Mouse (Mus musculus) MN1 (cell line): ENCODE results near the gene Them5.

ENCODE experiments used
- DNase-seq: peaks from one replicate; pipeline ENCODE4 v3.0.0-alpha.2; 2016; ENCODE audit warnings: low spot score

Gene Them5

GRCm38 (mm10) chr3:94341959-94342422, at the start of gene Them5:
Them5 (plus strand) TSS chr3:94342099.
- DNase-seq = peak; percentile 67

GRCm38 (mm10) chr3:94305457-94305856, 36.4 kb upstream of the Them5 start:
- no peak for DNase-seq

- DNase-seq = no peak
Observed at GRCm38 (mm10) chr3:94306975-94307374, 34.9 kb upstream of the Them5 start.

- DNase-seq = peak; percentile 98
Observed at GRCm38 (mm10) chr3:94309633-94310363, 32.1 kb upstream of the Them5 start, which contains the start of gene Them4. Them4 (plus strand) TSS chr3:94310089.

- DNase-seq = no peak
Observed at GRCm38 (mm10) chr3:94310491-94310890, 31.4 kb upstream of the Them5 start.

- DNase-seq = no peak
Observed at GRCm38 (mm10) chr3:94310911-94311310, 31.0 kb upstream of the Them5 start.

GRCm38 (mm10) chr3:94311376-94311775, 30.5 kb upstream of the Them5 start:
- DNase-seq = no peak

- peak; percentile 42 for DNase-seq
Observed at GRCm38 (mm10) chr3:94328681-94329080, 13.2 kb upstream of the Them5 start.

- no peak for DNase-seq
Observed at GRCm38 (mm10) chr3:94334442-94334841, 7.5 kb upstream of the Them5 start.

- no peak for DNase-seq
Observed at GRCm38 (mm10) chr3:94338522-94338921, 3.4 kb upstream of the Them5 start.

GRCm38 (mm10) chr3:94342552-94342951, 653 bp downstream of the Them5 start:
- peak; percentile 63 for DNase-seq

- no peak for DNase-seq
Observed at GRCm38 (mm10) chr3:94344182-94344581, 2.3 kb downstream of the Them5 start.

- no peak for DNase-seq
Observed at GRCm38 (mm10) chr3:94344897-94345296, 3.0 kb downstream of the Them5 start.

- no peak for DNase-seq
Observed at GRCm38 (mm10) chr3:94348146-94348545, 6.2 kb downstream of the Them5 start.

- DNase-seq = peak; percentile 89
Observed at GRCm38 (mm10) chr3:94360812-94361211, 18.9 kb downstream of the Them5 start.

- DNase-seq = no peak
Observed at GRCm38 (mm10) chr3:94362138-94362537, 20.2 kb downstream of the Them5 start, which contains the start of gene C2cd4d. C2cd4d (plus strand) TSS chr3:94362438.

- no peak for DNase-seq
Observed at GRCm38 (mm10) chr3:94363291-94364153, 21.6 kb downstream of the Them5 start.

GRCm38 (mm10) chr3:94364154-94364526, 22.2 kb downstream of the Them5 start:
- DNase-seq = no peak

- DNase-seq = peak; percentile 85
Observed at GRCm38 (mm10) chr3:94366761-94367160, 24.9 kb downstream of the Them5 start.

GRCm38 (mm10) chr3:94367511-94367910, 25.6 kb downstream of the Them5 start:
- no peak for DNase-seq

- DNase-seq = no peak
Observed at GRCm38 (mm10) chr3:94368631-94369030, 26.7 kb downstream of the Them5 start.

- no peak for DNase-seq
Observed at GRCm38 (mm10) chr3:94369709-94370108, 27.8 kb downstream of the Them5 start.

- DNase-seq = peak; percentile 96
Observed at GRCm38 (mm10) chr3:94371637-94372036, 29.7 kb downstream of the Them5 start.
